Mouse (Mus musculus) large intestine, adult 2 months (tissue): ENCODE results near the gene Gm14569. TPM values are rescaled to one million over a fixed set of nuclear protein-coding genes. Genes with fewer than 3 reads are reported as not detected.

Experiments
- DNase-seq: peaks from one replicate; pipeline ENCODE4 v3.0.0-alpha.2; 2012; ENCODE audit warnings: low read depth, low spot score
- WGBS: fragments of 180-500 bp; shearing (Covaris S2); methylation state at CpG from one replicate; pipeline ENCODE4 v1.1.7; 2018; 5-methylcytosine and 5-hydroxymethylcytosine counted together
- polyA plus RNA-seq: library from polyadenylated mRNA; depleted of rRNA; stranded (reverse); fragments of >200 nt; gene quantifications from 2 replicates; pipeline ENCODE4 v1.2.3, GENCODE M21; 2012; rRNA removed

The Gm14569 gene
- not detected in 2 replicates for polyA plus RNA-seq

- DNase-seq: no peak
- WGBS: 97% methylated on average over 4 of the region's 4 CpGs
Measured at GRCm38 (mm10) chrX:36491730-36492129, at the start of gene Gm14569. TSS of gene Gm14569 (minus strand) at chrX:36491830.

GRCm38 (mm10) chrX:36534514-36534913 is 42.9 kb upstream of the Gm14569 start:
- 15% methylated on average over 4 of the region's 4 CpGs for WGBS

GRCm38 (mm10) chrX:36533744-36534143 is 42.1 kb upstream of the Gm14569 start:
- DNase-seq: no peak
- WGBS: 44% methylated on average over 4 of the region's 4 CpGs

More at GRCm38 (mm10) chrX:36534514-36534913, 42.9 kb upstream of the Gm14569 start:
- DNase-seq: no peak

GRCm38 (mm10) chrX:36530251-36530650 is 38.6 kb upstream of the Gm14569 start:
- 72% methylated on average over 5 of the region's 5 CpGs for WGBS
- DNase-seq: no peak

- 49% methylated on average over 5 of the region's 5 CpGs for WGBS
Measured at GRCm38 (mm10) chrX:36523729-36524128, 32.1 kb upstream of the Gm14569 start.

GRCm38 (mm10) chrX:36513726-36514125 is 22.1 kb upstream of the Gm14569 start:
- DNase-seq: no peak
- WGBS: 43% methylated on average over 8 of the region's 8 CpGs

More at GRCm38 (mm10) chrX:36523729-36524128, 32.1 kb upstream of the Gm14569 start:
- DNase-seq: no peak

GRCm38 (mm10) chrX:36513231-36513630 is 21.6 kb upstream of the Gm14569 start:
- DNase-seq: no peak
- 49% methylated on average over 9 of the region's 9 CpGs for WGBS

- WGBS: 30% methylated on average over 6 of the region's 6 CpGs
- DNase-seq: no peak
Measured at GRCm38 (mm10) chrX:36506863-36507262, 15.2 kb upstream of the Gm14569 start.

- no peak for DNase-seq
- WGBS: 29% methylated on average over 3 of the region's 3 CpGs
Measured at GRCm38 (mm10) chrX:36489506-36489905, 2.1 kb downstream of the Gm14569 start.

GRCm38 (mm10) chrX:36487996-36488395 is 3.6 kb downstream of the Gm14569 start:
- no peak for DNase-seq
- 47% methylated on average over 7 of the region's 7 CpGs for WGBS

- no peak for DNase-seq
- 87% methylated on average over 3 of the region's 3 CpGs for WGBS
Measured at GRCm38 (mm10) chrX:36474873-36475272, 16.8 kb downstream of the Gm14569 start.

- DNase-seq: no peak
- WGBS: 41% methylated on average over 6 of the region's 6 CpGs
Measured at GRCm38 (mm10) chrX:36474103-36474751, 17.4 kb downstream of the Gm14569 start.

- 20% methylated on average over 1 of the region's 1 CpGs for WGBS
- no peak for DNase-seq
Measured at GRCm38 (mm10) chrX:36456031-36456430, 35.6 kb downstream of the Gm14569 start.

GRCm38 (mm10) chrX:36437932-36438331 is 53.7 kb downstream of the Gm14569 start:
- no peak for DNase-seq
- 92% methylated on average over 1 of the region's 1 CpGs for WGBS

GRCm38 (mm10) chrX:36434993-36435392 is 56.6 kb downstream of the Gm14569 start:
- WGBS: 46% methylated on average over 6 of the region's 6 CpGs
- no peak for DNase-seq

- DNase-seq: no peak
- 75% methylated on average over 3 of the region's 3 CpGs for WGBS
Measured at GRCm38 (mm10) chrX:36419153-36419552, 72.5 kb downstream of the Gm14569 start.

GRCm38 (mm10) chrX:36402316-36402715 is 89.3 kb downstream of the Gm14569 start:
- 46% methylated on average over 6 of the region's 6 CpGs for WGBS
- DNase-seq: no peak

GRCm38 (mm10) chrX:36400980-36401379 is 90.7 kb downstream of the Gm14569 start, which contains the start of gene Gm6268:
TSS of gene Gm6268 (plus strand) at chrX:36401280.
- 91% methylated on average over 13 of the region's 13 CpGs for WGBS

GRCm38 (mm10) chrX:36393279-36393678 is 98.4 kb downstream of the Gm14569 start:
- 38% methylated on average over 6 of the region's 6 CpGs for WGBS
- no peak for DNase-seq

More at GRCm38 (mm10) chrX:36400980-36401379, 90.7 kb downstream of the Gm14569 start, which contains the start of gene Gm6268:
- no peak for DNase-seq

- no peak for DNase-seq
- 78% methylated on average over 6 of the region's 6 CpGs for WGBS
Measured at GRCm38 (mm10) chrX:36392672-36393071, 99.0 kb downstream of the Gm14569 start.

- WGBS: 30% methylated on average over 2 of the region's 2 CpGs
- DNase-seq: no peak
Measured at GRCm38 (mm10) chrX:36390503-36390902, 101.1 kb downstream of the Gm14569 start.
